Mouse (Mus musculus) bone marrow macrophage, adult 2 months (primary cell): Measurements from ENCODE around the gene Sidt1. TPM values are rescaled to one million over a fixed set of nuclear protein-coding genes. Genes with fewer than 3 reads are reported as not detected.
A peak's percentile ranks its signal among the peaks of the same experiment; 100 is the strongest.

Experiments
- H3K27ac ChIP-seq: 2 replicates; pipeline ENCODE4 v1.5.1; 2012; ENCODE audit warnings: low read depth, low read length; ENCODE audit not compliant: insufficient read depth
- H3K4me1 ChIP-seq: 2 replicates; pipeline ENCODE4 v1.6.1; 2012; ENCODE audit warnings: low read length; ENCODE audit not compliant: control insufficient read depth, insufficient read depth
- H3K4me3 ChIP-seq: 2 replicates; pipeline ENCODE4 v1.5.1; 2012; ENCODE audit warnings: mild to moderate bottlenecking, low read length, moderate library complexity; ENCODE audit not compliant: insufficient read depth
- CTCF ChIP-seq: IDR thresholded peaks from 2 replicates; pipeline ENCODE4 v1.5.1; 2012; ENCODE audit warnings: low read depth, mild to moderate bottlenecking, low read length, moderate library complexity
- POLR2A ChIP-seq: IDR thresholded peaks from 2 replicates; pipeline ENCODE4 v1.6.1; 2012; ENCODE audit warnings: mild to moderate bottlenecking, low read depth, low read length, borderline replicate concordance
- polyA plus RNA-seq: library from polyadenylated mRNA; stranded (reverse); fragments of >200 nt; gene quantifications from 2 replicates; pipeline ENCODE4 v1.2.4, GENCODE M21; 2012; ENCODE audit not compliant: missing spikeins, insufficient read depth, insufficient read length

The Sidt1 gene
- not detected in 2 replicates for polyA plus RNA-seq

- no peak within 1 kb of the TSS for H3K27ac ChIP-seq
- TF ChIP-seq POLR2A (no peak), CTCF (no peak)
- peak within 1 kb of the TSS; percentile 71 for H3K4me3 ChIP-seq
- no peaks in the 10 kb centered on the region for H3K4me1 ChIP-seq
Observed at GRCm38 (mm10) chr16:44332861-44333284, at the start of gene Sidt1. TSS of gene Sidt1 (minus strand) at chr16:44333196.

GRCm38 (mm10) chr16:44381578-44381977 is 48.6 kb upstream of the Sidt1 start:
- Histone ChIP-seq H3K27ac (no peak overlapping the region), H3K4me1 (no peaks in the 10 kb centered on the region), H3K4me3 (no peak overlapping the region)
- no peak for TF ChIP-seq POLR2A
- TF ChIP-seq CTCF = no peak

DNA sequence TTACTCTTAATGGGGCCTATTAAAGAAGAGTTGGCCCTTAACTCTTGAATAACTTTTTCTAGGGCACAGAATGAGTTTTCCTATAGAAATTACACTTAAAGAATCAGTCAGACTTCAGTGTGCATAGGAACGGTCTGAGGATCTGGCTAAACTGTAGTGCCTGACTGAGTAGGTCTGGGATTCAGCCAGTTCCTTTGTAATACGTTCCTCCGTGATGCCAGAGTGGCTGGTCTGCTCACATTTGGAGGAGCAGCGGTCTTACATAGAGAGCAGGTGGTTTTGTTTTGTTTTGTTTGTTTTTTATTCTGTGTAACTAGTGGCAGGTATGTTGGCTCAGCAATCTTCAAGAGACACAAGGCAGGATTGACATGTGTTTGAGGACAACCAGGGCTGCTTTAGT is 47.0 kb upstream of the Sidt1 start:
- no peak overlapping the region for H3K27ac ChIP-seq
- no peak overlapping the region for H3K4me3 ChIP-seq
- TF ChIP-seq POLR2A (no peak), CTCF (no peak)
- H3K4me1 ChIP-seq = no peaks in the 10 kb centered on the region

DNA sequence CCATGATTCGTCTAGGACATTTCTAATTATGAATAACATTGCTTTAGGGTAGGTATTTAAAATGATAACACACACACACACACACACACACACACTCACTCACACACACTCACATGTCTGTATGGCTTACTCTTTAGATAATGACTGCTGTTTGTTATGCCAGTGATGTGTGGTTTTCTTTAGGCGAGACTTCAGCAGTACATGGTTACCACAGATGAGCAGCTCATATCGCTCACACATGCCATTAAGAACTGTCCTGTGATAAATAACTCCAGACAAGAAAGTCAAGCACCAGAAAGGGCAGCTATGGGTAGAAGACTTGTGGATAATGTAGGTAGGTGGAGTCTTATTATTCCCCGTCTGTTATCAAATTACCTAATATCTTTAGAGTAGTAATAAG is 42.5 kb upstream of the Sidt1 start:
- H3K4me1 ChIP-seq = no peaks in the 10 kb centered on the region
- no peak overlapping the region for H3K4me3 ChIP-seq
- no peak overlapping the region for H3K27ac ChIP-seq
- TF ChIP-seq POLR2A (no peak), CTCF (no peak)

DNA sequence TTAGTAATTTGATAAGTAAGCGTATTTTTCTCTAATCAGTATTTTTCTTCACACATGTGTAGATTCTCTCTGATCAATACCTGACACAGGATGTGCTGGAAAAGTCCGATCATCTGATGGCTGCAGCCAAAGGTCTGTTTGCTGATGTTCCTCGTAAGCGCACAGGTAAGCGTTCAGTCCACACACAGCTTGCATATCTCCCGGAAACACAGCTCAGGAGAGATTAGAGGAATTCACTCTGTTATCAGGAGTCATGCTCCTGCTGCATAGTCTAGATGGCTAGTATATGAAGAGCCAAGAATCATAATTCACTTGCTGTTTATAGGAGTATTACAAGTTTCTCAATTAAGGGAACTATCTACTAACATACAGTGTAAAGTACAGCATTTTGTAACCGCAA is 32.5 kb upstream of the Sidt1 start:
- TF ChIP-seq CTCF (no peak), POLR2A (no peak)
- H3K27ac ChIP-seq = no peak overlapping the region
- H3K4me1 ChIP-seq = no peaks in the 10 kb centered on the region
- no peak overlapping the region for H3K4me3 ChIP-seq

GRCm38 (mm10) chr16:44361921-44362890 is 29.2 kb upstream of the Sidt1 start:
- Histone ChIP-seq H3K4me1 (no peaks in the 10 kb centered on the region), H3K4me3 (no peak overlapping the region), H3K27ac (no peak overlapping the region)
- TF ChIP-seq POLR2A (no peak), CTCF (no peak)

GRCm38 (mm10) chr16:44357571-44358268 is 24.7 kb upstream of the Sidt1 start:
- Histone ChIP-seq H3K4me3 (no peak overlapping the region), H3K4me1 (no peaks in the 10 kb centered on the region), H3K27ac (no peak overlapping the region)
- TF ChIP-seq POLR2A = no peak
- TF ChIP-seq CTCF = no peak

GRCm38 (mm10) chr16:44356291-44356690 is 23.3 kb upstream of the Sidt1 start:
- TF ChIP-seq POLR2A = no peak
- no peak for TF ChIP-seq CTCF
- no peak overlapping the region for H3K27ac ChIP-seq
- no peak overlapping the region for H3K4me3 ChIP-seq

GRCm38 (mm10) chr16:44349801-44350397 is 16.9 kb upstream of the Sidt1 start:
- Histone ChIP-seq H3K4me1 (peaks cover 22% of the 10 kb centered on the region), H3K4me3 (no peak overlapping the region), H3K27ac (no peak overlapping the region)
- no peak for TF ChIP-seq POLR2A
- no peak for TF ChIP-seq CTCF

More at GRCm38 (mm10) chr16:44356291-44356690, 23.3 kb upstream of the Sidt1 start:
- peaks cover 3% of the 10 kb centered on the region; the same call in 1 of the 2 replicates for H3K4me1 ChIP-seq
